Mouse (Mus musculus) midbrain, embryonic 15.5 days (tissue): ENCODE measurements at regions not wholly inside any gene's neighbourhood (a gene's known extent, or its start where the extent isn't known, plus 50 kb on each side); places are given as distances from the start of the nearest gene placed in this dataset.
"Not testable (repeated sequence)": the region's sequence is repeated elsewhere in the genome, so short reads cannot be mapped to it uniquely, and the experiment has no call there.

Experiments used
- ATAC-seq: fragments of 200-750 bp; cut with Nextera tagmentation; replicated peaks from 2 replicates; pipeline ENCODE4 v1.8.0; 2017; ENCODE audit warnings: moderate TSS enrichment
- H3K27ac ChIP-seq: fragments of 300-500 bp; sonication (generic); 2 replicates; pipeline ENCODE4 v1.5.1; 2015; ENCODE audit warnings: mild to moderate bottlenecking, inconsistent platforms
- H3K27me3 ChIP-seq: fragments of 300-500 bp; sonication (generic); replicated peaks from 2 replicates; pipeline ENCODE4 v1.6.1; 2015; ENCODE audit warnings: inconsistent platforms
- H3K36me3 ChIP-seq: fragments of 300-500 bp; sonication (generic); replicated peaks from 2 replicates; pipeline ENCODE4 v1.6.1; 2015; ENCODE audit warnings: inconsistent platforms
- H3K4me1 ChIP-seq: fragments of 300-500 bp; sonication (generic); 2 replicates; pipeline ENCODE4 v1.6.1; 2015; ENCODE audit warnings: inconsistent platforms
- H3K4me2 ChIP-seq: fragments of 300-500 bp; sonication (generic); 2 replicates; pipeline ENCODE4 v1.6.1; 2015; ENCODE audit warnings: inconsistent platforms, mild to moderate bottlenecking, moderate library complexity
- H3K4me3 ChIP-seq: fragments of 300-500 bp; sonication (generic); 2 replicates; pipeline ENCODE4 v1.5.1; 2015; ENCODE audit warnings: mild to moderate bottlenecking, inconsistent platforms
- H3K9ac ChIP-seq: fragments of 300-500 bp; sonication (generic); 2 replicates; pipeline ENCODE4 v1.6.1; 2015; ENCODE audit warnings: mild to moderate bottlenecking, inconsistent platforms
- H3K9me3 ChIP-seq: fragments of 300-500 bp; sonication (generic); 2 replicates; pipeline ENCODE4 v1.6.1; 2016; ENCODE audit warnings: inconsistent platforms
- WGBS: fragments of 180-500 bp; shearing (Covaris S2); methylation state at CpG from one replicate; pipeline ENCODE4 v1.1.7; 2015; ENCODE audit warnings: mixed read lengths; 5-methylcytosine and 5-hydroxymethylcytosine counted together

DNA sequence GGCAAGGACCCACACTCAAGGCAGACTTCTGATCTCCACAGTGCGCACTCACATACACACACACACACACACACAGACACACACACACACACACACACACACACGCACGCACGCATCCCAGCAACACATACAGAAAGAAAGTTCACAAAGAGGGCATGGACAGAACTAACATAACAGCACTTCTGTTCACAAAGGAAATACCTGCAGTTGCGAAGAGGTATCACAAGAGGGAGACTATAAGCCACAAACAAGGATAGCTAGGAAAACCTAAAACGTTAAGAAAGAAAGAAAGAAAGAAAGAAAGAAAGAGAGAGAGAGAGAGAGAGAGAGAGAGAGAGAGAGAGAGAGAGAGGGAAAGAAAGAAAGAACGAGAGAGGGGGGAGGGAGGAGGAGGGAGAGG, 336.9 kb downstream of the Rapgef2 start:
- ATAC-seq, H3K4me3 ChIP-seq, H3K27me3 ChIP-seq, H3K27ac ChIP-seq, H3K9me3 ChIP-seq, H3K9ac ChIP-seq, H3K4me2 ChIP-seq, H3K4me1 ChIP-seq, H3K36me3 ChIP-seq: not testable (repeated sequence)
- WGBS, result 78% methylated on average over 6 of the region's 7 CpGs

GRCm38 (mm10) chr3:78948700-78949099, 337.6 kb downstream of the Rapgef2 start:
- Histone ChIP-seq H3K4me2 (no peak overlapping the region), H3K9me3 (no peaks in the 10 kb centered on the region), H3K4me1 (no peaks in the 10 kb centered on the region), H3K4me3 (no peak overlapping the region), H3K27ac (no peak overlapping the region), H3K36me3 (no peaks in the 10 kb centered on the region), H3K27me3 (no peaks in the 10 kb centered on the region), H3K9ac (no peak overlapping the region)
- 0 out of 2 replicates have a peak, but pooled peaks have one; percentile 32 for ATAC-seq
- 91% methylated on average over 9 of the region's 9 CpGs for WGBS

GRCm38 (mm10) chr3:78948171-78948570, 338.1 kb downstream of the Rapgef2 start:
- ATAC-seq, result no peak
- Histone ChIP-seq H3K4me3 (no peak overlapping the region), H3K9ac (no peak overlapping the region), H3K4me2 (no peak overlapping the region), H3K4me1 (no peaks in the 10 kb centered on the region), H3K36me3 (no peaks in the 10 kb centered on the region), H3K27me3 (no peaks in the 10 kb centered on the region), H3K9me3 (no peaks in the 10 kb centered on the region), H3K27ac (no peak overlapping the region)
- WGBS, result 35% methylated on average over 8 of the region's 8 CpGs

GRCm38 (mm10) chr3:78947183-78947582, 339.1 kb downstream of the Rapgef2 start:
- H3K9me3 ChIP-seq, result no peaks in the 10 kb centered on the region
- no peak overlapping the region for H3K4me2 ChIP-seq
- H3K4me1 ChIP-seq, result no peaks in the 10 kb centered on the region
- no peaks in the 10 kb centered on the region for H3K36me3 ChIP-seq
- WGBS, result 92% methylated on average over 9 of the region's 9 CpGs
- H3K27ac ChIP-seq, result no peak overlapping the region
- H3K9ac ChIP-seq, result no peak overlapping the region
- ATAC-seq, result no peak
- no peaks in the 10 kb centered on the region for H3K27me3 ChIP-seq
- H3K4me3 ChIP-seq, result no peak overlapping the region

GRCm38 (mm10) chr3:78944185-78944584, 342.1 kb downstream of the Rapgef2 start:
- H3K4me3 ChIP-seq, result no peak overlapping the region
- no peak overlapping the region for H3K9ac ChIP-seq
- no peak overlapping the region for H3K4me2 ChIP-seq
- H3K27me3 ChIP-seq, result no peaks in the 10 kb centered on the region
- H3K9me3 ChIP-seq, result no peaks in the 10 kb centered on the region
- H3K4me1 ChIP-seq, result no peaks in the 10 kb centered on the region
- no peak overlapping the region for H3K27ac ChIP-seq
- 67% methylated on average over 8 of the region's 8 CpGs for WGBS
- no peak for ATAC-seq
- H3K36me3 ChIP-seq, result no peaks in the 10 kb centered on the region

- no peaks in the 10 kb centered on the region for H3K36me3 ChIP-seq
- no peak overlapping the region for H3K27ac ChIP-seq
- no peaks in the 10 kb centered on the region for H3K9me3 ChIP-seq
- no peak overlapping the region for H3K9ac ChIP-seq
- H3K4me2 ChIP-seq, result no peak overlapping the region
- no peaks in the 10 kb centered on the region for H3K27me3 ChIP-seq
- H3K4me3 ChIP-seq, result no peak overlapping the region
- no peak for ATAC-seq
- 74% methylated on average over 3 of the region's 3 CpGs for WGBS
- H3K4me1 ChIP-seq, result no peaks in the 10 kb centered on the region
These were observed 353.3 kb downstream of the Rapgef2 start for GRCm38 (mm10) chr3:78932975-78933374.

DNA sequence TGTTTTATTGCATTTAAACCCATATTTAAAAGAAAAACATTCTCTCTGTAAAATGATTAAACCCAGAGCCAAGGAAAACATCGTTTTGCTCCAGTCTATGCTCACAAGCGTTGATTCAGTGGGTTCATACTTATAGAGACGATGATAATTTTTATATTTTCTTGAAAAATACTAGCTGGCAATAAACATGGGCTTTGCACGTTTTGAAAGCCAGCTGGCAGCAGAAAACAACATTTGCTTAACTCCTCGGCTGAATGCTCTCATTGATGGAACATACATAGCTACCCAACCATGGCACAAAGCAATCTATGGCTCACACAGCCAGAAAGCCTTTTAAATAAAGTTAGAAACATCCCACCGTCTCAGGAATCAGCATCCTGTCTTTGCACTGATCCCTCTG, 366.5 kb downstream of the Rapgef2 start:
- Histone ChIP-seq H3K27ac (no peak overlapping the region; the same call in 1 of the 2 replicates), H3K4me3 (no peak overlapping the region), H3K9me3 (no peaks in the 10 kb centered on the region), H3K4me1 (peaks cover 9% of the 10 kb centered on the region; the same call in 1 of the 2 replicates), H3K9ac (no peak overlapping the region), H3K27me3 (no peaks in the 10 kb centered on the region), H3K36me3 (no peaks in the 10 kb centered on the region), H3K4me2 (peak overlapping the region; percentile 52)
- ATAC-seq, result no peak; the same call in 1 of the 2 replicates
- 48% methylated on average over 6 of the region's 6 CpGs for WGBS

DNA sequence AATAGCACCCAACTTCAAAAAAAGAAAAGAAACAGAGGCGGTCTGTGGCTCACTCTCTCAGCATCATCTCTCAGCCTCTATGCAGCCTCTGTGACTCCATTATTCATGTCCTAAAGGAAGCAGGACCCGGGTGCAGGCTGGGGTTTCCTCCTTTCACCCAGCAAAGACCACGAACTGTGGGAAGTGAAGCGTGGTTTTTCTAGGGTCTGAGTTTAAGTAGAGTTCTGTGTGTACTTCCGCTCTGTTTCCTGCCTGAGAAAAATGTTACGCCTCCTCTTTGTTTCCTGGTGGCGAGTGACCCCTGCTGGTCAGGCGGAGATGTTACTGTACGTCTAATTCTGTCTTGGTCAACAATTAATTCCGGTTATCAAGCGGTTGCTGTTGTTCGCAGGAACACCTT, 366.9 kb downstream of the Rapgef2 start:
- Histone ChIP-seq H3K9me3 (no peaks in the 10 kb centered on the region), H3K9ac (no peak overlapping the region)

DNA sequence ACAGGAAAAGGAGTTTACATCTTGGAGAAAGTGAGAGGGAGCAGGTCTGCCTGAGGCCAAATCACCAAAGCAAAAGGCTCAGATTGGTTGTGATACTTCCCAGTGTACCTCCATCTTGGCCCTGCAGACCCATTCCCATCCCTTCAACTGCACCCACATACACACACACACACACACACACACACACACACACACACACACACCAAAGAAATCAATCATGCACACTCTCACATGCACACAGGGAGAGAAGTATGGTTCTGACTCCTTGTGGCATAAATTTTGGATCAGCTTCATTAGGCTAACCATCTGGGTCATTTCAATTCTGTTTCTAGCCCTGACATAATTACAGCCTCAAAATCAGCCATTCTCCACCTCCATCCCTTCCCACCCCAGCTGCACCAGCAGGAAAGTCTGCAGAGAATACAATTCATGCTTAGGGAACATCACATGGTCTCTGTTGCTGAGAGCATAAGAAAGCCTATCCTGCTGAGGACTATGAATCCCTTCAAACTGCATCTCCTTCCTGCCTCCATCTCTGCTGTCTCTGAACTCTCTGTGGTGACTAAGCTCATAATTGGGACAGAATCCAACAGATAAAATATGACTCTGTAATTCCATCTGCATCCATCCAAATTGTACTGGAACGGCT, 378.0 kb downstream of the Rapgef2 start:
- WGBS, result 45% methylated on average over 1 of the region's 1 CpGs
- H3K27me3 ChIP-seq, result no peaks in the 10 kb centered on the region
- H3K4me3 ChIP-seq, result no peak overlapping the region
- no peak overlapping the region for H3K4me2 ChIP-seq
- peaks cover 7% of the 10 kb centered on the region; the same call in 1 of the 2 replicates for H3K4me1 ChIP-seq
- peak; percentile 46; the same call in 1 of the 2 replicates for ATAC-seq
- no peaks in the 10 kb centered on the region for H3K36me3 ChIP-seq
- H3K9me3 ChIP-seq, result no peaks in the 10 kb centered on the region
- H3K9ac ChIP-seq, result no peak overlapping the region
- H3K27ac ChIP-seq, result no peak overlapping the region

More for the DNA sequence above, 366.9 kb downstream of the Rapgef2 start:
- no peaks in the 10 kb centered on the region for H3K36me3 ChIP-seq
- peak; percentile 83 for ATAC-seq
- H3K27me3 ChIP-seq, result no peaks in the 10 kb centered on the region
- peaks cover 9% of the 10 kb centered on the region; the same call in 1 of the 2 replicates for H3K4me1 ChIP-seq
- peak overlapping the region; percentile 52 for H3K4me2 ChIP-seq
- H3K27ac ChIP-seq, result no peak overlapping the region; the same call in 1 of the 2 replicates
- H3K4me3 ChIP-seq, result peak overlapping the region; percentile 25
- 14% methylated on average over 12 of the region's 12 CpGs for WGBS

- Histone ChIP-seq H3K4me2 (no peak overlapping the region), H3K9me3 (no peaks in the 10 kb centered on the region), H3K36me3 (no peaks in the 10 kb centered on the region), H3K9ac (no peak overlapping the region), H3K27me3 (no peaks in the 10 kb centered on the region), H3K4me1 (peaks cover 7% of the 10 kb centered on the region; the same call in 1 of the 2 replicates), H3K4me3 (no peak overlapping the region), H3K27ac (no peak overlapping the region)
- 41% methylated on average over 7 of the region's 7 CpGs for WGBS
- ATAC-seq, result peak; percentile 61
These were observed 378.5 kb downstream of the Rapgef2 start for GRCm38 (mm10) chr3:78907778-78908177.

GRCm38 (mm10) chr3:78901838-78902484, 384.4 kb downstream of the Rapgef2 start:
- H3K27ac ChIP-seq, result 0 out of 2 replicates have a peak overlapping the region, but pooled peaks have one; percentile 3

DNA sequence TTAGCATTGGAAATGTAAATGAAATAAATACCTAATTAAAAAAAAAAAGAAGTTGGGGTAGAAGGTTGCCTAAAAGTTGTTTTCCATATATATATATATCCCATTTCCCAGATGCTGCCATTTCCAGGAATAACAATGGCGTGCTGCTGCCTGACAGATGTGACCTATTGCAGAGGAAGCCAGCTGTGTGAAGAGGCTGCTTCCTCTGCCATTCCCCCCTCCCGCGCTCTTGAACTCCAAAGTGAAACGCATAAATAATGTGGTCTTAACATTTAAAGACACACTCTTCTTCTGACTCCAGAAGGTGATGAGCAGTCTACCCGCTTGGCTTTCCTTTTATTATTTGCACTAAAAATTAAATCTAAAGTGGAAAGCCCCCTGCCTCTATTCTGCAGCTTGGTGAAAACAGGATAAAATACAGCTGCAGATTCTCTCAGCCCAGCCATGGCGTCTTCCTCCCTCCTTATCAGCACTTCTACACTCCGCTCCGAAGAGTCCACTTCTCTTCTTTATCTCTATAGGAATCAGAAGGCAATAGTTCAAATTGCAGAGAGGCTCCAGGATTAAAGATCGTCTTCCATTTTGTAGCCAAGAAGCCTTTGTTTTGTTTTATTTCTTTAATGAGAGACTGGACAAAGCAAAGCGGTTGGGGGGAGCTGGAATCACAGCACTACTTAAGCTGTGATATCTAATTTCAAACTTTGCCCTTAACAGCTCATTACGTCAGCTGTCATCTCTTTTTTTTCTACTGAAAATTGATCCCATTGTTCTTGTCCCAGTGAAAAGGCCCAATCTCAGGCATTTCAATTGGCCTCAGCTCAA, 385.1 kb downstream of the Rapgef2 start:
- no peaks in the 10 kb centered on the region for H3K9me3 ChIP-seq
- H3K36me3 ChIP-seq, result no peaks in the 10 kb centered on the region
- WGBS, result 20% methylated on average over 11 of the region's 11 CpGs
- peak; percentile 48; the same call in 1 of the 2 replicates for ATAC-seq
- H3K27ac ChIP-seq, result peak overlapping the region; percentile 3; the same call in 1 of the 2 replicates
- no peak overlapping the region for H3K4me3 ChIP-seq
- H3K4me2 ChIP-seq, result peak overlapping the region; percentile 6; the same call in 1 of the 2 replicates
- H3K9ac ChIP-seq, result no peak overlapping the region
- no peaks in the 10 kb centered on the region for H3K27me3 ChIP-seq
- H3K4me1 ChIP-seq, result peaks cover 21% of the 10 kb centered on the region

More at GRCm38 (mm10) chr3:78901838-78902484, 384.4 kb downstream of the Rapgef2 start:
- WGBS, result 27% methylated on average over 4 of the region's 4 CpGs
- Histone ChIP-seq H3K27me3 (no peaks in the 10 kb centered on the region), H3K4me3 (no peak overlapping the region), H3K36me3 (no peaks in the 10 kb centered on the region), H3K4me2 (peak overlapping the region; percentile 6; the same call in 1 of the 2 replicates), H3K4me1 (peaks cover 21% of the 10 kb centered on the region), H3K9ac (no peak overlapping the region), H3K9me3 (no peaks in the 10 kb centered on the region)
- ATAC-seq, result peak; percentile 80
